Mouse (Mus musculus) monocyte, adult 5-6 weeks (primary cell): ENCODE data around the gene Ankrd13b. TPM values are rescaled to one million over a fixed set of nuclear protein-coding genes. Genes with fewer than 3 reads are reported as not detected.
"Not testable (repeated sequence)": the region's sequence is repeated elsewhere in the genome, so short reads cannot be mapped to it uniquely, and the experiment has no call there.

Source experiments
- ATAC-seq: fragments of 153-309, 156-312 bp; replicated peaks from 2 replicates; pipeline ENCODE4 v1.8.0; 2017; ENCODE audit warnings: mild to moderate bottlenecking; ENCODE audit not compliant: low TSS enrichment, insufficient number of reproducible peaks, severe bottlenecking, poor library complexity, low FRiP score
- total RNA-seq: library from RNA; stranded (forward); fragments of 200-1000, 200-491, 200-594 nt; gene quantifications from 3 replicates; pipeline ENCODE4 v1.2.3, GENCODE M21; 2017

The Ankrd13b gene
- 0.58 TPM in 1 of 3 replicates, not detected in the others for total RNA-seq

DNA sequence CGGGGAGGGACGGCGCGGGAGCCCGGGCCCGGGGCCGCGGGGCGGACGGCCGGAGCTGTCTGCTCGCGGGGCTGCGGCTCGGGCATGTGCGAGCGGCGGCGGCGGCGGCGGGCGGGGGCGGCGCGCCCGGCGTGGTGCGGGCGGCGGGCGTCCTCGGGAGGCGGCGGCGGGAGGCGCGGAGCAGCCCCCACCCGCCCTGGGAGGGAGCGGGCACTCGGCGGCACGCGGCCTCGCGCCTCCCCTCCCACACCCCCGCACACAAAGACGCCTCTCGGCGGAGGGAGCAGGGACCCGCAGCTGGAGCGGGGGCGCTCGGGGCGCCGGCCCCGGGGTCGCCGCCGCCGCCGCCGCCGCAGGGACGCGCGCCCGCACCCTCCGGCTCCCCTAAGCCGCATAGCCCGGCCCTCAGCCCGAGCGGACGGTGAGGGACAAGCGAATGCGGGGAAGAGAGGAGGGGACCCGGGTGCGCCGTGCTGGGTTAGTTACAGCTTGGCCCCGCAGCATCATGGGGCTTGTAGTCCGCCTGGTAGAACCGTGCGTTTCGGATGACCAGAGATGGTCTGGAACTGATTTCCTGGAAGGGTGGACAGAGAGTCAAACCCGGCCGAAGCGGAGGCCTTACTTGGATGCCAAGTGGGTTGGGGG lies at the start of gene Ankrd13b:
Gene Ankrd13b, minus strand, starts transcription at position 88 of the 645 bp plus-strand sequence.
- ATAC-seq: no peak

DNA sequence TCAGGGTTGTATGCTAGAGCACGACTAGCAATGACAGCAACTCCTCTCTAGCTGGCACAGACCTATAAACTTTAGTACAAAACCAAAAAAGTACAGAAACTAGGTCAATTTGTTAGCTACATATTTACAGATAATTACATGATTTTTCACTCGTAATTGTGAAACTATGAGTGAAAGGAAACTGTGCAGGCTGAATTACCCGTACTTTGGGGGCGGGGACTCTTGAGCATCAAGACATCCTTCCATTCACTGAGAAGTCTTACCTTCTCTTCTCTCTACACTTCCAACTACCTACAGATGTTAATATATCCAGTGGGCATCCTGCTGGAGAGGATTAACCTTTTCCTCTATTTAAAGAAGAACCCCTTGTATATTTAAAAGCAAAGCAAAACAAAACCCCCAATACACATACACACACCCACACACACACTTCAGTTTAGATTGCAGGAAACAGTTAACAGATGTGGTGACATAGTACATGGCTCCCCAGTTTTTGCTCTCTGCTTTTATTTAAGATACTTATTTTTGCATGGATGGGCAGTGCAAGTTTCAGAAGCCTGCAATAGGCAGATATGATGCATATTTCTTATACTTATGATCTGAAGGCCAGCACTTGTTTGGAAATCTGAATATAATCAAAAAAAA lies 42.8 kb upstream of the Ankrd13b start:
- ATAC-seq: no peak

GRCm38 (mm10) chr11:77530862-77531261 lies 41.4 kb upstream of the Ankrd13b start:
- ATAC-seq: no peak

- no peak for ATAC-seq
These were observed 40.2 kb upstream of the Ankrd13b start for GRCm38 (mm10) chr11:77529644-77530043.

DNA sequence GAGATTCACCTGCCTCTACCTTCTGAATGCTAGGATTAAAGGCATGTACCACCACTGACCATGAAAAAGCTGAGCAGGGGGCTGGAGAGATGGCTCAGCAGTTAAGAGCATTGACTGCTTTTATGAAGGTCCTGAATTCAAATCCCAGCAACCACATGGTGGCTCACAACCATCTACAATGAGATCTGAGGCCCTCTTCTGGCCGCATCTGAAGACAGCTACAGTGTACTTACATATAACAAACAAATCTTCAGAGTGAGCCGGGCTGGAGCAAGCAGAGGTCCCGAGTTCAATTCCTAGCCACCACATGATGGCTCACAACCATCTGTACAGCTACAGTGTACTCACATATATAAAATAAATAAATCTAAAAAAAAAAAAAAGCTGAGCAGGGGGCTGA lies 38.9 kb upstream of the Ankrd13b start:
- ATAC-seq: not testable (repeated sequence)

GRCm38 (mm10) chr11:77525804-77526486 lies 36.5 kb upstream of the Ankrd13b start:
- ATAC-seq: no peak

DNA sequence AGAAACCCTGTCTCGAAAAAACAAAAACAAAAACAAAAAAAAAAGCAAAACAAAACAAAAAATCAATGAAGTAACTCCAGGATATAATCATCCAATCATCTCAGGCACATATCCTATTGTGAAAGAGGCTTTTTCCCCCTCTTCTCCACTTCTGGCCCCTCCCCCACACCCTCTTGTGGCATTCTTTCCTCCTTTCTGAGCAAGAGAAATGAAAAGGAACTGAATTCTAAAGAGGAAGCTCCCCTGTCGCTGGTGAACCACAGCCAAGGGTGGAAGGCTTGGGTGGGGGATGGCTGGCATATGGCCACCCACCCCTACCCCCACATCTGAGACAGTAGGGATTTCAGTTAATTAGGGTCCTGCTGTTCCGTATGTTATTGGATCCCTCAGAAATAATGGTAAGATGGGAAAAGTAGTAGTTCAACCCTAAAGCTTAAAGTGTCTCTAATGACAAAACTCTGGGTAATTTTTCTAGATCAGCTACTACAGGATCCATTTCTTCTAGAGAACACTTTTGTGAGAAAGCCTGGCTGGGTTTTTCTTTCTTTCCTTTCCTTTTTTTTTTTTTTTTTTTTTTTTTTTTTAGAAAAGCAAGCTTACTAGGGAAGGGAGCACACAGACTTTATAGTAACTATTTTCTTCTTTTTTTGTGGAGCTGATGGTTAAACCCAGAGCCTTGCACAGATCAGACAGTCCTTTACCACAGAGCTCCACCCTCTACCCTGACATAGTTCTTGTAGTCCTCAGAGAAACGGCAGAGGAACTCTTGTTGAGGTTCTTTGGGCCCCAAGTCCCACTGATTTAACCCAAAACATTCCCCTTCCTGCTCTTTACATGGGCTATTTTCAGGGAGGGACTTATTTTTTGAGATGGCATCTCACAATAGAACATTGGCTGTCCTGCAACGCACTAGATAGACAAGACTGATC lies 31.4 kb upstream of the Ankrd13b start:
- peak; percentile 63 for ATAC-seq

DNA sequence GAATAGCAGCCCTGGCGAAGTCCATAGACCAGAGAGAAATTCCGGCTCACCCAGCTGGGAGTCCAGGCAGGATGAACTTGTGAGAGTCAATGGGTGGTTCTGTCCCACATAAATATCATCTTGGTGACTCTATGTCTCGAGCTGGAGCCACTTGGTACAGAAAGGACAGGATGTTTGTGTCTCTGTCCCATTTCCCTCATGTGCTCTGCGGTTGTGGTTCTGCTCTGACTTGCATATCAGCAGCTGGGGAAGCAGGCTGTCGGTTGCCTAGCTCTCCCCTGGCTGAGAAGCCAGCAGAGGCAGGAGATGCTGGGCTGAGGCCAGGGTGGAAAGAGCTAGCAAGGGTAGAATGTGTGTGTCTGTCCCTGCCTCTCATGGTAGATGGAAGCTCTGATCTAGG lies 29.6 kb upstream of the Ankrd13b start, which contains the start of gene Gm10392:
Gene Gm10392, minus strand, starts transcription at position 156 of the 400 bp plus-strand sequence.
- ATAC-seq: peak; percentile 51; the same call in 1 of the 2 replicates

DNA sequence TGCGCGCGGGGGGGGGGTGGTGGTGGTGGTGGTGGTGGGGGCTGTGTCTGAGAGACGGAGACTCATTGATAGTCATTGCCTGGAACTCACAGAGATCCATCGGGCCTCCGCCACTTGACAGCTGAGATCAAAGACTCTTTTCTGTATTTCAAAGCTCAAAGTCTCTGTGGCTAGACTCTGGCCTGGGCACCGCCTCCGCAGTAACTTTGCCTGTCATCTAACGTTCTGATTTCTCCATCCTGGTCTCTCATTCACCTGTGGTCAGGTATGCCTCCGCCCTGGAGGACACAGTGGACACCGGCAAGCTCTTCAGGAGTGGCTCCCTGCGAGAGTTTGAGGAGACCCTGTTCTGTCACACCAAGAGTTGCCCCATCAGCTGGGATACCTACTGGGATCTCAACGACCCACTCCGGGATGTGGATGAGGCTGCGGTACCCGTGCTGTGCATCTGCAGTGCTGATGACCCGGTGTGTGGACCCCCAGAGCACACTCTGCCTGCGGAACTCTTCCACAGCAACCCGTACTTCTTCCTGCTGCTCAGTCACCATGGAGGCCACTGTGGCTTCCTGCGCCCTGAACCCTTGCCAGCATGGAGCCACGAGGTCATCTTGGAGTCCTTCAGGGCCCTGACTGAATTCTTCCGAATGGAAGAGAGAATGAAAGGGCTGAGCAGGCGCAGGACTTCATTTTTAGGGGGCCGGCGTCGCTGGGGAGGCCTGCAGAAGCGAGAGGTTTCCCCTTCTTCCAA lies 28.7 kb upstream of the Ankrd13b start:
- ATAC-seq: no peak

- no peak for ATAC-seq
These were observed 27.3 kb upstream of the Ankrd13b start for GRCm38 (mm10) chr11:77516553-77517425.

- no peak for ATAC-seq
These were observed 26.4 kb upstream of the Ankrd13b start, which contains the start of gene Trp53i13 for GRCm38 (mm10) chr11:77515637-77516552. Gene Trp53i13, minus strand, starts transcription at chr11:77515980.

DNA sequence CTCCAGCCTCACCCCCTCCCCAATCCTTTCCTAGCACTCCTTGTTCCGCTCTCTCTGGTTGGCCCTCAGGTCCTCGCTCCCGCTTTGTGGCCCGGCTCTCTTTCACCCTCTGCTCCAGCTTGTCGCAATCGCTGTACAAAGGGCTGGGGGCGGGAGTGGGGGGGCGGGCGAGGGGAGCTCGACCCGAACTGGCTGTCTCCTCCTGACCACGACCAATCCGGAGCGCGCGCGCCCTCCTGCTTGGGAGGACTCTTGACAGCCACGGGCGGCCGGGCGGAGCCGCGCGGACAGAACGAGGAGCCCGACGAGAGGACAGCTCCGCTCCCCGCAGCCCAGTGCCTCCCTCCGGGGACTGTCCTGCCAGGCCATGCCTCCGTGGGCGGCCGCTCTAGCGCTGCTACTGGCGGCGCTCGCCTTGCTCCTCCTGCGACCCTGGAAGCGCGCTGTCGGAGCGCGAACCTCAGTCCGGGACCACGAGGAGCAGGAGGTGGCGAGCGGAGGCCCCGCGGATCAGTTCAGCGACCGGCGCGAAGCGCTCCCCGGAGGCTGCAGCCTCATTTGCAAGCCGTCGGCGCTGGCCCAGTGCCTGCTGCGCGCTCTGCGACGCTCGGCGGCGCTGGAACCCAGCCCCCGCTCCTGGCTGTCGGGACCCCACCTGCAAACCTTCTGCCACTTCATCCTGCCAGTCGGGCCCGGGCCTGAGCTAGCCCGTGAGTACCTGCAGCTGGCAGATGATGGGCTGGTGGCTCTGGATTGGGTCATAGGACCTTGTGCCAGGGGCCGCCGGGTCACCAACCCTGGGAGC lies 25.6 kb upstream of the Ankrd13b start, which contains the start of gene Abhd15:
Gene Abhd15, plus strand, starts transcription at position 290 of the 805 bp plus-strand sequence.
- peak; percentile 25 for ATAC-seq

DNA sequence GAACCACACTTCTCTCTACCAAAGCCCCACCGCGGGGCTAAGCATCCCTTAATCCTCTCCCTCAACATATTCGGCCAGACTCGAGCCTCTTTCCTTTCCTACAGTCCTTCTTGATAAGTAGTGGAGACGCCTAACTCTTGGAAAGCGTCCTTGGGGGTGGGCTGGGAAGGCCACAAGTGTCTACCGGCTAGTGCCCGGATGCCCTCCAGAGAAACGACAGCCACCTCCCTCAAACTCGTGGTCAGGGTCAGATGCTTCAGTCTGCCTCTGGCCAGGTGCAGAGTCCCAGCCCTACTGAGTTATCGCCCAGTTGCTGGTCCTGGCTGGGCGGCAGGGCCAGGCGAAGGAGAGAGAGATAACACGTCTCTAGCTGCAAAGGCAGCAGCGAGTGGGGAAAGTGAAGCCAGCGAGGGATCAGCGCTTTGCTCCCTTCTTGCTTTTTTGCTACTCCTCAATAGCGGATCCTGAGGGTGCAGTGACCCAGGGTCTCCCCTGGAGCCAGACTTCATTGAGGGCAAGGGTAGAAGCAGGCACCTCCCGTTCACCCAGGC lies 24.9 kb upstream of the Ankrd13b start:
- ATAC-seq: no peak

- no peak for ATAC-seq
These were observed 24.3 kb upstream of the Ankrd13b start for GRCm38 (mm10) chr11:77513811-77514170.
